Comparison of ENCODE assay signal across 9 mouse cellular contexts in the genomic region with DNA sequence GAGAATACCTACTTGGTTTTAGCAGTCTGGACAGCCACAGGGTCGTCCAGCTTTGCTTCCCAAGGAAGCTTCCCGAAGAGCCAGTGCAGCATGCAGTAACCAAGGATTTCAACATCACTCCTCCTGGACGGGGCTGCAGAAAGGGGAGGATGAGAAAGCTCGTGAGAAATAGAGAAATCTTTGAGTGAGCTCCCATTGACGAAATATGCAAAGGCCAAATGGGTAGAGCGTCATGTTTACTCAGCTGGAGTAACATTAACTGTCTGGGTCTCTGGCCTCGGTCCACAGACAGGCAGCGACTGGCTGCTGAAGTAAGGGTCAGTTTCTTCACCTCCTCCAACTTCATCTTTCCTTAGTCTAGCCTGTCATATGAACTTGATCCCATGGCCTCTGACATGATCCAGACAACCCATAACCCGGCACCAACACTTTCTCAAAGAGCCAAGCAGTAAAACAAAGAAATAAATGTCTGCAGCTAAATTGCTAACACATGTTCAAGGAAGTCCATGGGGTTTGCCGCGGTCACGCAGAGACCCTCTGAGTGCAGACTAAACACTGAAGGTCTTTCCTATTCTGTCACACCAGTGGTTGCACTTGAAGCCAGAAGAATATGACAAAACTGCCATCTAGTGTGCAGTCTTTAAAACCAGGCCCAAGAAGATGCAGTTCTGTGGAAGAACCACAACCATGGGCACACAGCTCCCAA.
DNase-seq lines count a peak whose midpoint lies in the region; ATAC-seq lines count a peak whose summit lies in the region.
"Had no signal": no experiment of that assay in that cellular context is flagged by ENCODE, and none has a peak within 500 bp of the region (broad histone marks: within the 10 kb centered on the region; RNA-seq: fewer than 3 reads in every experiment).

No protein-coding gene starts in this region.

- H3K4me1 ChIP-seq in lung, embryonic 15.5 days = 0 out of 2 replicates have a peak, but pooled peaks cover 5% of the 10 kb centered on the region
- H3K4me1 ChIP-seq: liver, embryonic 15.5 days had no signal

- peaks cover 3% of the 10 kb centered on the region; the same call in 1 of the 2 replicates for H3K36me3 ChIP-seq in lung, embryonic 15.5 days

- no peaks in the 10 kb centered on the region for H3K27me3 ChIP-seq in lung, embryonic 15.5 days
- H3K27me3 ChIP-seq: liver, embryonic 15.5 days had no signal

- no peak overlapping the region for H3K9ac ChIP-seq in lung, embryonic 15.5 days
- H3K9ac ChIP-seq: liver, embryonic 15.5 days had no signal

- no peak overlapping the region for H3K4me2 ChIP-seq in lung, embryonic 15.5 days
- H3K4me2 ChIP-seq: liver, embryonic 15.5 days had no signal

- peak; percentile 9 for DNase-seq in urinary bladder, postnatal 14 days (ENCODE audit: low spot score)
- DNase-seq in urinary bladder, adult 2 months (ENCODE audit: low spot score) = no peak
- DNase-seq in forelimb bud, embryonic 11.5 days (ENCODE audit: low read depth, low spot score) = peak; percentile 93
- DNase-seq in heart, postnatal 4 days = peak; percentile 34
- DNase-seq in layer of hippocampus, adult 18-20 months (ENCODE audit: low spot score in 2 of 2) = peak; percentile 27 to 55
- DNase-seq in retina, postnatal 1 day = peak; percentile 34
- no peak for DNase-seq in MN1 (ENCODE audit: low spot score)

- H3K4me3 ChIP-seq in lung, embryonic 15.5 days = no peak overlapping the region
- H3K4me3 ChIP-seq: liver, embryonic 15.5 days had no signal

- peak; percentile 94 for ATAC-seq in lung, embryonic 15.5 days (ENCODE audit: borderline replicate concordance, extremely low read depth, low FRiP score, low TSS enrichment)

- no peaks in the 10 kb centered on the region for H3K9me3 ChIP-seq in lung, embryonic 15.5 days
- H3K9me3 ChIP-seq: liver, embryonic 15.5 days had no signal

- peak overlapping the region; percentile 30 for H3K27ac ChIP-seq in lung, embryonic 15.5 days
- H3K27ac ChIP-seq: liver, embryonic 15.5 days had no signal

- WGBS in lung, embryonic 15.5 days = 24% methylated on average over 12 of the region's 12 CpGs

Comparison
In these comparisons a context has a peak if more than half of its experiments do, and no peak if none do; other contexts are left out.
1. DNase-seq: peak in urinary bladder, postnatal 14 days (single experiment), forelimb bud, embryonic 11.5 days (single experiment), heart, postnatal 4 days (single experiment), layer of hippocampus, adult 18-20 months (2 of 2) and retina, postnatal 1 day (single experiment); none in urinary bladder, adult 2 months (single experiment) and MN1 (single experiment).